Mouse (Mus musculus) embryonic facial prominence, embryonic 11.5 days (tissue): ENCODE data around the gene Hsd3b7. TPM values are rescaled to one million over a fixed set of nuclear protein-coding genes. Genes with fewer than 3 reads are reported as not detected.
"Not testable (repeated sequence)": the region's sequence is repeated elsewhere in the genome, so short reads cannot be mapped to it uniquely, and the experiment has no call there.

ENCODE experiments used
- ATAC-seq: fragments of 200-750 bp; cut with Nextera tagmentation; replicated peaks from 2 replicates; pipeline ENCODE4 v1.8.0; 2017; ENCODE audit warnings: low read depth; ENCODE audit not compliant: insufficient number of reproducible peaks, low FRiP score, low TSS enrichment
- DNase-seq: peaks from one replicate; pipeline ENCODE4 v3.0.0-alpha.2; 2015; ENCODE audit warnings: low spot score
- H3K27ac ChIP-seq: fragments of 300-500 bp; sonication (generic); replicated peaks from 2 replicates; pipeline ENCODE4 v1.5.1; 2014; ENCODE audit warnings: mild to moderate bottlenecking, low read depth, low read length, control low read depth
- H3K27me3 ChIP-seq: fragments of 300-500 bp; sonication (generic); 2 replicates; pipeline ENCODE4 v1.6.1; 2014; ENCODE audit warnings: mild to moderate bottlenecking, low read length, moderate library complexity, mixed read lengths; ENCODE audit not compliant: control insufficient read depth, insufficient read depth
- H3K36me3 ChIP-seq: fragments of 300-500 bp; sonication (generic); replicated peaks from 2 replicates; pipeline ENCODE4 v1.6.1; 2014; ENCODE audit warnings: low read depth, mild to moderate bottlenecking, low read length, moderate library complexity, mixed read lengths; ENCODE audit not compliant: control insufficient read depth, insufficient read depth
- H3K4me1 ChIP-seq: fragments of 300-500 bp; sonication (generic); 2 replicates; pipeline ENCODE4 v1.6.1; 2014; ENCODE audit warnings: low read length, mixed read lengths; ENCODE audit not compliant: control insufficient read depth, insufficient read depth
- H3K4me2 ChIP-seq: fragments of 300-500 bp; sonication (generic); 2 replicates; pipeline ENCODE4 v1.6.1; 2014; ENCODE audit warnings: low read depth, mild to moderate bottlenecking, control low read depth, low read length, moderate library complexity
- H3K4me3 ChIP-seq: fragments of 300-500 bp; sonication (generic); 2 replicates; pipeline ENCODE4 v1.5.1; 2014; ENCODE audit warnings: low read depth, low read length, control low read depth
- H3K9ac ChIP-seq: fragments of 300-500 bp; sonication (generic); replicated peaks from 2 replicates; pipeline ENCODE4 v1.6.1; 2014; ENCODE audit warnings: mild to moderate bottlenecking, control low read depth, low read length
- H3K9me3 ChIP-seq: fragments of 300-500 bp; sonication (generic); replicated peaks from 2 replicates; pipeline ENCODE4 v1.6.1; 2016; ENCODE audit warnings: mild to moderate bottlenecking, low read length, inconsistent platforms, mixed read lengths; ENCODE audit not compliant: control insufficient read depth
- WGBS: fragments of 180-500 bp; shearing (Covaris S2); extraction: QIAGEN DNeasy Blood & Tissue Kit; methylation state at CpG from one replicate; pipeline ENCODE4 v1.1.7; 2014; 5-methylcytosine and 5-hydroxymethylcytosine counted together
- polyA plus RNA-seq: library from polyadenylated mRNA; unstranded; fragments of >200 nt; fragmentation: Nextera tagmentation; extraction: Ambion mirVana; gene quantifications from 2 replicates; pipeline ENCODE4 v1.2.1, GENCODE M21; 2014

Hsd3b7 gene
- polyA plus RNA-seq, 1 experiment from 2014 or later: 8.2 TPM

DNA sequence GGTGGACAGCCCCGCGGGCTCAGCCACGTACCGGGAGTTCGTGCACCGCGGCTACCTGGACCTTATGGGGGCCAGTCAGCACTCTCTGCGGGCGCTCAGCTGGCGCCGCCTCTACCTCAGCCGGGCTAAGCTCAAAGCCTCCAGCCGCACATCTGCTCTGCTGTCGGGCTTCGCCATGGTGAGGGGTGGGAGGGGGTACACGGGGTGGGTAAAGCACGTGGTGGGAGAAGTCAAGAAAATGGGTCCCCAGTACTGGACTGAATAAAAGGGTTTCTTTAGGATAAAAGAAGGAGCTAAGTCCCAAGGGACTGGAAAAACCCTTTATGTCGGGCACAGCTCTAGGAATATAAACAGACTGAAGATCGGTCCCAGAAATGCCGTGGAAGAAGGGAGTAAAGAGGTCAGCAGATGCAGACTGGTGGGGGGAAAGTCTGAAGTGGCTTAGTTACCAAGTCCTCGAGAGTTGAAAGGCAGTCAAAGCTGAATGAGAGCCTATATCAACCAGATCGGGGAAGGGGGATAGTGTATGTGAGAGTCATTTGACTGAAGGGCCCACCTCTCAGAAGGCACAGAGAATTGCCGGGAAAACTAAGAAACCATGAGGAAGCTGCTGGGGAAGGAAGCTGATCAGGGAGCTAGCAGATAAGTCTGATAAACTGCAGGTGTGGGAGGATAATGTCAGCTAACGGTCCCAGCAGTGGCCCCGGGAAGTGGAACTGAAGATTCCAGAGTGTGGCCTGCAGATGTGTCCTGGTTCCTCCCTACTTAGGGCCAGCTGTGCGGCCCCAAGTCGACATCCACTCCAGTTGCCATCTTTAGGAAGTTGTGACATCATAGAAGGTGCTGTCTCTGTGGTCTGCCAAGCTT, 30.1 kb upstream of the Hsd3b7 start:
- peaks cover 7% of the 10 kb centered on the region for H3K36me3 ChIP-seq
- ATAC-seq (peak; percentile 16; the same call in 1 of the 2 replicates), DNase-seq (peak; percentile 54)
- peak overlapping the region; percentile 87 for H3K27ac ChIP-seq
- no peaks in the 10 kb centered on the region for H3K9me3 ChIP-seq
- peak overlapping the region; percentile 81 for H3K4me2 ChIP-seq
- peak overlapping the region; percentile 72 for H3K9ac ChIP-seq
- no peaks in the 10 kb centered on the region for H3K27me3 ChIP-seq
- 4% methylated on average over 27 of the region's 27 CpGs for WGBS
- peak overlapping the region; percentile 47 for H3K4me3 ChIP-seq
- peaks cover 2% of the 10 kb centered on the region; the same call in 1 of the 2 replicates for H3K4me1 ChIP-seq

DNA sequence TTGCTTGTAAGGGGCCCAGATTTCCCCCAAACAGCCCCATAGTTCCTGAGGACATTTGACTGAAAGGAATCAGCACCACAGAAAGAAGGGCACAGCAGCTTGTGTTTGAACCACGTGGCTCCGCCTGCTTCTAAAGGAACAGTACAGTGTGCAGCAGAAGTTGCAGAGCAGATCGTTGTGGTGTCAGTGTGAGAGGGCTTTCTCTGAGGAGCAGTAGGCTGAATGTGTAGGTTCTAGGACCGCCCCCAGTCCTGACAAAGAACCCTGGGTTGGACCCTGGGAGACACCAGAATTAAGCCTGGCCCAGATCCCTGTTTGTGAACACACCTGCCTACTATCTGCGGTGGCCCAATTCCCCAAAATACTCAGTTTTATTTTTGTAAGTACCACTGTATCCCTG, 29.1 kb upstream of the Hsd3b7 start:
- Histone ChIP-seq H3K4me2 (peak overlapping the region; percentile 81; the same call in 1 of the 2 replicates), H3K4me3 (no peak overlapping the region), H3K27ac (no peak overlapping the region), H3K9me3 (no peaks in the 10 kb centered on the region), H3K9ac (no peak overlapping the region), H3K27me3 (no peaks in the 10 kb centered on the region), H3K36me3 (no peaks in the 10 kb centered on the region; the same call in 1 of the 2 replicates), H3K4me1 (peaks cover 2% of the 10 kb centered on the region; the same call in 1 of the 2 replicates)
- ATAC-seq (no peak), DNase-seq (no peak)
- 81% methylated on average over 5 of the region's 5 CpGs for WGBS

DNA sequence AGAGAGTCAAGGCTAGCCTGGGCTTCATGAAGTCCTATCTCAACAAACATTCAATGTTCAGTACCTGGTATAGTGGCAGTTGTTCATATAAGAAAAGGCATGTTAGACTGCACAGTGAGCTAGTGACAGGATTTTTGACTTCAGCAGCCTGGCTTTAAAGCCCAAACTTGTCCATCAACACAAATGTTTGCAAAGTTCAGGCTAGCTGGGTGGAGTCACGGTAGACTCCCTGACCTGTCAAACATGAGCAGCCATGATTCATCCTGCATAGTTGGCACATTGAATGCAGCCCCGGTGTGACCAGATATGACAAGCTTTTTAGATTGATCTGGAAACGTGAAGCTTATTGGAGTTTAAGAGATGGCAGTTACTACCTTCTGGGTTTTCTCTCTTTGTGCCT, 28.3 kb upstream of the Hsd3b7 start:
- DNase-seq (no peak), ATAC-seq (no peak)
- Histone ChIP-seq H3K36me3 (no peaks in the 10 kb centered on the region; the same call in 1 of the 2 replicates), H3K4me2 (no peak overlapping the region), H3K4me3 (no peak overlapping the region), H3K4me1 (peaks cover 2% of the 10 kb centered on the region; the same call in 1 of the 2 replicates), H3K9ac (no peak overlapping the region), H3K27me3 (no peaks in the 10 kb centered on the region), H3K27ac (no peak overlapping the region), H3K9me3 (no peaks in the 10 kb centered on the region)
- 80% methylated on average over 3 of the region's 3 CpGs for WGBS

DNA sequence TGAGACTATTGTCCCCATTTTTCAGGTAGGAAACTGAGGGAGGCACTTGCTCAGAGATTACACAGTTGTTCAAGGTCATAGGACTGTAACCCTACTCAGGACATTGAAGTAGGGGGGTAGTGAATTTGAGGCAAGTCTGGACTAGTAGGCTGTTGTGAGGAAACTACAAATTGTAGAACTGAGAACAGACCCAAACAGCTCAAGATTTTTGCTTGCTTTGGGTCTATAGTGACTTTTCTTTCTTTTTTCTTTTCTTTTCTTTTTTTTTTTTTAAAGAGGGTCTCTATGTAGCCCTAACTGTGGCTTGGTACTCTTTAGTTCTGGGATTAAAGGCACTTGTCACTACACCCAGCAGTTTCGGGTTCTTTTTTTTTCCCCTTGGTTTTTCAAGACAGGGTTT, 27.8 kb upstream of the Hsd3b7 start:
- H3K4me3 ChIP-seq: no peak overlapping the region
- H3K36me3 ChIP-seq: no peaks in the 10 kb centered on the region; the same call in 1 of the 2 replicates
- H3K9me3 ChIP-seq: no peaks in the 10 kb centered on the region
- H3K9ac ChIP-seq: no peak overlapping the region
- no peak overlapping the region for H3K27ac ChIP-seq
- H3K27me3 ChIP-seq: no peaks in the 10 kb centered on the region
- ATAC-seq (no peak), DNase-seq (no peak)
- 79% methylated on average over 1 of the region's 1 CpGs for WGBS
- H3K4me1 ChIP-seq: peaks cover 2% of the 10 kb centered on the region; the same call in 1 of the 2 replicates
- no peak overlapping the region for H3K4me2 ChIP-seq

DNA sequence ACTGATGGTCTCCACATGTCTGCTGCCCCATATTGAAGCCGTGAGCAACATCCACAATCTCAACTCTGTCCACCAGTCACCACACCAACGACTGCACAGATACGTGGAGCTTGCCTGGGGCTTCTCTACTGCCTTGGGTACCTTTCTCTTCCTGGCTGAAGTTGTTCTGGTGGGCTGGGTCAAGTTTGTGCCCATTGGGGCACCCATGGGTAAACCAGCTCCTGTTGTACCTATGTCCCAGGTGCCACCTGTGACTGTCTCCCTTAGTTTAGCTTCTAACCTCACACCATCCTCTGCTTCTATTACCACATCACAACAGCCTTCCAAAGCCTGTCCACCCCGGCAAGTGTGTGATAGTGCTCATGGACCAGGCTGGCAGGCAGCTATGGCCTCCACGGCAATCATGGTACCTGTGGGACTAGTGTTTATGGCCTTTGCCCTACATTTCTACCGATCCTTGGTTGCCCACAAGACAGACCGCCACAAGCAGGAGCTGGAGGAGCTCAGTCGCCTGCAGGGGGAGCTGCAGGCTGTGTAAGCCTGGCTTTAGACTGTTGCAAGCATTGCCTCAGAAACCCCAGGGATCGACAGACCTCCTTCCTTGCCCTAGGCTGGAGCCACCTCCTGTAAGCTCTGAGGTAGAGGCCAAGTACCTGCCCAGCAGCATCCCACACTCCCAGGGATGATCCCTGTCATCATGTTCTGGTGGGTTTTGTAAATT, 26.6 kb upstream of the Hsd3b7 start:
- no peaks in the 10 kb centered on the region for H3K27me3 ChIP-seq
- H3K4me1 ChIP-seq: peaks cover 2% of the 10 kb centered on the region; the same call in 1 of the 2 replicates
- H3K27ac ChIP-seq: no peak overlapping the region
- ATAC-seq (no peak), DNase-seq (peak; percentile 77)
- no peak overlapping the region for H3K4me3 ChIP-seq
- 44% methylated on average over 9 of the region's 9 CpGs for WGBS
- no peaks in the 10 kb centered on the region for H3K9me3 ChIP-seq
- no peak overlapping the region for H3K4me2 ChIP-seq
- no peak overlapping the region for H3K9ac ChIP-seq
- no peaks in the 10 kb centered on the region for H3K36me3 ChIP-seq

DNA sequence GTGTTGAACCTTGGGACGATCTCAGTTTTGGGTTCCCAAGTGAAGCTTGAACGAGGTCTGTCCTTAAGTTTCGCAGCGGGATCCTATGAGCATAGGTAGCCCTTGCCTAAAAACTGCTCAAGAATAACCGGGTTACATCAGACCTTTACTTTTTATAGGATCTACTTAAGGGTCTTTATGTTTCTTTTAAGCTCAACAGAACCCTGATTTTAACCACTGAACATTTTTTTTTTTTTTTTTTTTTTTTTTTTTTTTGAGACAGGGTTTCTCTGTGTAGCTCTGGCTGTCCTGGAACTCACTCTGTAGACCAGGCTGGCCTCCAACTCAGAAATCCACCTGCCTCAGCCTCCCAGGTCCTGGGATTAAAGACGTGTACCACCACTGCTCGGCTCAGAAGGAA, 24.6 kb upstream of the Hsd3b7 start:
- peak overlapping the region; percentile 59 for H3K4me2 ChIP-seq
- not testable (repeated sequence) for H3K27me3 ChIP-seq, H3K36me3 ChIP-seq, H3K9me3 ChIP-seq, H3K27ac ChIP-seq, H3K4me1 ChIP-seq, ATAC-seq, DNase-seq
- peak overlapping the region; percentile 85 for H3K9ac ChIP-seq
- 71% methylated on average over 7 of the region's 7 CpGs for WGBS
- peak overlapping the region; percentile 89 for H3K4me3 ChIP-seq

DNA sequence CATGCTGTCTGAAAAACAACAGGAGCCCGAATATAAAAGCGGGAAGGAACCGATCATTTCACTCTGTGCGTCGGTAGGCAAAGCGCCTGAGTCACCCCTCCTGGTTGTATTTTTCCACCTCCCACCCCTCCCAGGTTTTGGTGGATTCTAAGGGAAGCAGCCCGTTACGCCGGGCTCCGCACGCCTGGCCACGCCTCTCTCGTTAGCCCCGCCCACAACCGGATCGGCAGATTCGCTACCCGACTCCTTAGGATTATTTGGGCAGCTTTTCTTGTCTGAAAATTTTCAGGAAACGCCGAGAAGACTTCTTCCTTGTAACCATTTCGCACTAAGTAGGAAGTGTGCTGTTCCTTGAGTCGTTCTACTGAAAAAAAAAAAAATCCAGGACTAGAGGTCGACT, 24.0 kb upstream of the Hsd3b7 start, which contains the start of gene Setd1a:
Gene Setd1a, plus strand, starts transcription at position 245 of the 400 bp plus-strand sequence.
- Histone ChIP-seq H3K4me1 (no peaks in the 10 kb centered on the region), H3K9ac (peak within 1 kb of the TSS; percentile 85), H3K36me3 (no peaks in the 10 kb centered on the region; the same call in 1 of the 2 replicates), H3K27me3 (no peaks in the 10 kb centered on the region), H3K27ac (peak within 1 kb of the TSS; percentile 91), H3K4me3 (peak within 1 kb of the TSS; percentile 89), H3K4me2 (peak within 1 kb of the TSS; percentile 69), H3K9me3 (no peaks in the 10 kb centered on the region)
- DNase-seq (peak; percentile 90), ATAC-seq (peak; percentile 30; the same call in 1 of the 2 replicates)
- WGBS: under 1% methylated on average over 23 of the region's 23 CpGs
